Comparison of ENCODE assay signal across 13 mouse cellular contexts in genomic region chr13:80535755-80536350, GRCm38 (mm10).
A peak's percentile ranks its signal among the peaks of the same experiment; 100 is the strongest.
DNase-seq lines count a peak whose midpoint lies in the region; ATAC-seq lines count a peak whose summit lies in the region.
"Had no signal": no experiment of that assay in that cellular context is flagged by ENCODE, and none has a peak within 500 bp of the region (broad histone marks: within the 10 kb centered on the region; RNA-seq: fewer than 3 reads in every experiment).

No protein-coding gene starts in this region.

- ATAC-seq in kidney, embryonic 14.5 days (ENCODE audit: low FRiP score, low TSS enrichment), result no peak
- peak; percentile 43; the same call in 1 of the 2 replicates for ATAC-seq in stomach, embryonic 15.5 days (ENCODE audit: insufficient read depth, low FRiP score, low read depth)
- ATAC-seq: midbrain, embryonic 15.5 days had no signal

- H3K4me2 ChIP-seq in kidney, embryonic 14.5 days (replicated peaks; ENCODE audit: low read depth, low read length), result no peak overlapping the region
- H3K4me2 ChIP-seq in stomach, embryonic 15.5 days, result no peak overlapping the region
- H3K4me2 ChIP-seq: midbrain, embryonic 15.5 days; neural tube, embryonic 13.5 days had no signal

- DNase-seq in kidney, postnatal 14 days, result peak; percentile 10
- no peak for DNase-seq in heart, embryonic 10.5 days (ENCODE audit: low spot score)
- peak; percentile 23 to 45 for DNase-seq in heart, postnatal 36 days
- no peak for DNase-seq in thymus, postnatal 14 days
- no peak for DNase-seq in left cerebral cortex, postnatal 14 days (ENCODE audit: low spot score in 2 of 2)
- no peak for DNase-seq in hindbrain, embryonic 10.5 days (ENCODE audit: low spot score)
- DNase-seq: cerebellum, adult 11 months; right cerebral cortex, adult 18-20 months had no signal

- no peaks in the 10 kb centered on the region for H3K9me3 ChIP-seq in kidney, embryonic 14.5 days (ENCODE audit: control insufficient read depth, low read length)
- H3K9me3 ChIP-seq in heart, embryonic 10.5 days, result no peaks in the 10 kb centered on the region
- no peaks in the 10 kb centered on the region for H3K9me3 ChIP-seq in stomach, embryonic 15.5 days
- H3K9me3 ChIP-seq in hindbrain, embryonic 10.5 days, result no peaks in the 10 kb centered on the region
- H3K9me3 ChIP-seq: midbrain, embryonic 15.5 days; neural tube, embryonic 13.5 days had no signal

- no peaks in the 10 kb centered on the region for H3K36me3 ChIP-seq in kidney, embryonic 14.5 days (ENCODE audit: control insufficient read depth, insufficient read depth, low read length)
- H3K36me3 ChIP-seq in heart, embryonic 10.5 days, result no peaks in the 10 kb centered on the region
- no peaks in the 10 kb centered on the region for H3K36me3 ChIP-seq in stomach, embryonic 15.5 days
- H3K36me3 ChIP-seq in hindbrain, embryonic 10.5 days, result no peaks in the 10 kb centered on the region
- H3K36me3 ChIP-seq: midbrain, embryonic 15.5 days; neural tube, embryonic 13.5 days had no signal

- H3K9ac ChIP-seq in kidney, embryonic 14.5 days (ENCODE audit: low read depth, low read length), result no peak overlapping the region
- H3K9ac ChIP-seq in stomach, embryonic 15.5 days, result no peak overlapping the region
- H3K9ac ChIP-seq: midbrain, embryonic 15.5 days; neural tube, embryonic 13.5 days had no signal

- H3K27ac ChIP-seq in kidney, embryonic 14.5 days (ENCODE audit: low read depth, low read length), result no peak overlapping the region
- 0 out of 2 replicates have a peak overlapping the region, but pooled peaks have one; percentile 29 for H3K27ac ChIP-seq in heart, embryonic 10.5 days
- peak overlapping the region; percentile 31; the same call in 1 of the 2 replicates for H3K27ac ChIP-seq in stomach, embryonic 15.5 days
- H3K27ac ChIP-seq in hindbrain, embryonic 10.5 days, result no peak overlapping the region
- H3K27ac ChIP-seq: macrophage; midbrain, embryonic 15.5 days; neural tube, embryonic 13.5 days had no signal

- H3K4me3 ChIP-seq in kidney, embryonic 14.5 days (ENCODE audit: low read length), result no peak overlapping the region
- H3K4me3 ChIP-seq in heart, embryonic 10.5 days, result no peak overlapping the region
- H3K4me3 ChIP-seq in stomach, embryonic 15.5 days (replicated peaks), result no peak overlapping the region
- no peak overlapping the region for H3K4me3 ChIP-seq in hindbrain, embryonic 10.5 days
- H3K4me3 ChIP-seq: midbrain, embryonic 15.5 days; neural tube, embryonic 13.5 days had no signal

- intact Hi-C loops in heart, postnatal 36 days (cut with DNase I), result no loop called here
- intact Hi-C loops in left cerebral cortex, postnatal 14 days (cut with DNase I), result no loop called here

- H3K4me1 ChIP-seq in kidney, embryonic 14.5 days (ENCODE audit: control insufficient read depth, insufficient read depth, low read length), result no peaks in the 10 kb centered on the region
- H3K4me1 ChIP-seq in heart, embryonic 10.5 days, result no peaks in the 10 kb centered on the region
- no peaks in the 10 kb centered on the region for H3K4me1 ChIP-seq in stomach, embryonic 15.5 days
- no peaks in the 10 kb centered on the region for H3K4me1 ChIP-seq in hindbrain, embryonic 10.5 days (replicated peaks)
- H3K4me1 ChIP-seq: midbrain, embryonic 15.5 days; neural tube, embryonic 13.5 days had no signal

- WGBS in kidney, embryonic 14.5 days, result 79% methylated on average over 1 of the region's 1 CpGs
- 76% methylated on average over 1 of the region's 1 CpGs for WGBS in heart, embryonic 10.5 days
- 68% methylated on average over 1 of the region's 1 CpGs for WGBS in stomach, embryonic 15.5 days
- 87% methylated on average over 1 of the region's 1 CpGs for WGBS in hindbrain, embryonic 10.5 days

- H3K27me3 ChIP-seq in kidney, embryonic 14.5 days (ENCODE audit: control insufficient read depth, insufficient read depth, low read length), result no peaks in the 10 kb centered on the region
- no peaks in the 10 kb centered on the region for H3K27me3 ChIP-seq in heart, embryonic 10.5 days (ENCODE audit: insufficient read depth, poor library complexity, severe bottlenecking)
- H3K27me3 ChIP-seq in stomach, embryonic 15.5 days (replicated peaks), result no peaks in the 10 kb centered on the region
- H3K27me3 ChIP-seq in hindbrain, embryonic 10.5 days (ENCODE audit: insufficient read depth, poor library complexity, severe bottlenecking), result no peaks in the 10 kb centered on the region
- H3K27me3 ChIP-seq: midbrain, embryonic 15.5 days; neural tube, embryonic 13.5 days had no signal

Comparison
In these comparisons a context has a peak if more than half of its experiments do, and no peak if none do; other contexts are left out.
1. DNase-seq: peak in kidney, postnatal 14 days (single experiment) and heart, postnatal 36 days (2 of 2); none in heart, embryonic 10.5 days (single experiment), thymus, postnatal 14 days (single experiment), left cerebral cortex, postnatal 14 days (0 of 2) and hindbrain, embryonic 10.5 days (single experiment).
2. H3K27ac ChIP-seq: peak in heart, embryonic 10.5 days (single experiment) and stomach, embryonic 15.5 days (single experiment); none in kidney, embryonic 14.5 days (single experiment) and hindbrain, embryonic 10.5 days (single experiment).